Mouse (Mus musculus) stomach, embryonic 15.5 days (tissue): ENCODE measurements around the gene Larp1. TPM values are rescaled to one million over a fixed set of nuclear protein-coding genes. Genes with fewer than 3 reads are reported as not detected.

ENCODE experiments used
- ATAC-seq: fragments of 200-750 bp; cut with Nextera tagmentation; 2 replicates; pipeline ENCODE4 v1.8.0; 2017; ENCODE audit warnings: low read depth, moderate number of reproducible peaks, moderate TSS enrichment; ENCODE audit not compliant: insufficient read depth, low FRiP score
- H3K27ac ChIP-seq: fragments of 300-500 bp; sonication (generic); 2 replicates; pipeline ENCODE4 v1.5.1; 2015; ENCODE audit warnings: mild to moderate bottlenecking, inconsistent platforms
- H3K27me3 ChIP-seq: fragments of 300-500 bp; sonication (generic); replicated peaks from 2 replicates; pipeline ENCODE4 v1.6.1; 2015; ENCODE audit warnings: inconsistent platforms
- H3K36me3 ChIP-seq: fragments of 300-500 bp; sonication (generic); 2 replicates; pipeline ENCODE4 v1.6.1; 2015; ENCODE audit warnings: inconsistent platforms
- H3K4me1 ChIP-seq: fragments of 300-500 bp; sonication (generic); 2 replicates; pipeline ENCODE4 v1.6.1; 2015; ENCODE audit warnings: inconsistent platforms
- H3K4me2 ChIP-seq: fragments of 300-500 bp; sonication (generic); 2 replicates; pipeline ENCODE4 v1.6.1; 2015; ENCODE audit warnings: mild to moderate bottlenecking, inconsistent platforms
- H3K4me3 ChIP-seq: fragments of 300-500 bp; sonication (generic); replicated peaks from 2 replicates; pipeline ENCODE4 v1.5.1; 2015; ENCODE audit warnings: inconsistent platforms
- H3K9ac ChIP-seq: fragments of 300-500 bp; sonication (generic); 2 replicates; pipeline ENCODE4 v1.6.1; 2015; ENCODE audit warnings: inconsistent platforms
- H3K9me3 ChIP-seq: fragments of 300-500 bp; sonication (generic); 2 replicates; pipeline ENCODE4 v1.6.1; 2016; ENCODE audit warnings: inconsistent platforms
- WGBS: fragments of 180-500 bp; shearing (Covaris S2); methylation state at CpG from one replicate; pipeline ENCODE4 v1.1.7; 2015; 5-methylcytosine and 5-hydroxymethylcytosine counted together
- polyA plus RNA-seq: library from polyadenylated mRNA; unstranded; fragments of >200 nt; fragmentation: Nextera tagmentation; extraction: Ambion mirVana; gene quantifications from 2 replicates; pipeline ENCODE4 v1.2.1, GENCODE M21; 2015

The Larp1 gene
- polyA plus RNA-seq, 1 experiment from 2014 or later, result 25.6 TPM

DNA sequence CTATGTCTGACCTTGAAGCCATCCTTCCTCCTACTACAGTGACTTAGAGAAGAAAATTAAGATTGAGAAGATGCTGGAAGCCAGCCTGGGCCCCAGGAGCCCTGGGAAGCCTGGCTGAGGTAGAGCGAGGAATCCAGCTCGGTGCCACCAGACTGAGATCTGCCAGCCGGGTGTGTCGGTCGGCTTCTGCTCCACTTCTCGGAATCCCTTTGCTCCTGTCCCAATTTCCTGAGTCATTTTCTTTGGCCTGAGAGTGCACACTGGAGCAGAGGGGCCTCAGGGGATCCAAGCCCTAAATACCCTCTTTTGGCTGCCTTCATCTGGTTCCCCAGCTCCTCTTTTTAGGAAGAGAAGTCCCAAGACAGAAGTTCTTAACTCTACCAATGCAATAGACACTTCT is 29.2 kb upstream of the Larp1 start:
- Histone ChIP-seq H3K36me3 (no peaks in the 10 kb centered on the region), H3K4me1 (peaks cover 15% of the 10 kb centered on the region; the same call in 1 of the 2 replicates), H3K4me2 (no peak overlapping the region), H3K4me3 (no peak overlapping the region), H3K27ac (no peak overlapping the region), H3K27me3 (no peaks in the 10 kb centered on the region), H3K9ac (no peak overlapping the region), H3K9me3 (no peaks in the 10 kb centered on the region)
- 87% methylated on average over 6 of the region's 6 CpGs for WGBS
- no peak for ATAC-seq

DNA sequence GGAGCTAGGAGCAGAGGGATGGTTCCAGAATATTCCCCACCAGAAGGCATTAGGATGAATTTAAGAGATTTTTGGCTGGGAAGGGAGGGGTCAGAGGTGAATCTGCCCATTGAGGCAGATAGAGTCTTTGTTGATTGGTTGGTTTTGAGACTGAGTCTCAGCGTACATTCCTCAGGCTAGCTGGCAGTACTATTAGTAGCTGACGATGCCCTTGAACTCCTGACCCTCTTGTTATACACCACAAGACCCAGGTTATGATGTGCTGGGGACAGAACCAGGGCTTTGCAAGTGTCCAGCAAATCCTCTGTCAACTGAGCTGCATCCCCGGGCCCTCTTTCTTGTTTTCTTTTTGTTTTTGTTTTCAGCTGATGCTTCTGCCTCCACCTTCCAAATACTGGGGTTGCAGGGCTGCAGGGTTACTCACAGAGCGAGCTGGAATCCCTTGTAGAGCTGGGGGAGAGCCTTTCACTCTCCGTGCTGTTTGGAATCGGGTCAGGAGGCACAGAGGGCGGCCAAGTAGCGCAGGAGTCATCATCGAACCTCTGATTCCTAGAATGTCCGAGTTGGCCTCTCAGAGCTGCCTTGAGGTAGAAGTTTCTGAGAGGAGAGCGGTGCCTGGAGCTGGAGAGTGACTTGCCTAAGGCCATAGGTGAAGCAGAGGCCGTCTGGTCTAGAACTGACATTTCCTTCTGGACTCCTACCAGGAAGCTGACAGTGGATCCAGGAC is 27.6 kb upstream of the Larp1 start:
- Histone ChIP-seq H3K9me3 (no peaks in the 10 kb centered on the region), H3K9ac (no peak overlapping the region), H3K36me3 (no peaks in the 10 kb centered on the region), H3K27me3 (no peaks in the 10 kb centered on the region), H3K27ac (no peak overlapping the region), H3K4me2 (no peak overlapping the region), H3K4me1 (peaks cover 20% of the 10 kb centered on the region), H3K4me3 (no peak overlapping the region)
- 84% methylated on average over 12 of the region's 12 CpGs for WGBS
- ATAC-seq, result no peak

DNA sequence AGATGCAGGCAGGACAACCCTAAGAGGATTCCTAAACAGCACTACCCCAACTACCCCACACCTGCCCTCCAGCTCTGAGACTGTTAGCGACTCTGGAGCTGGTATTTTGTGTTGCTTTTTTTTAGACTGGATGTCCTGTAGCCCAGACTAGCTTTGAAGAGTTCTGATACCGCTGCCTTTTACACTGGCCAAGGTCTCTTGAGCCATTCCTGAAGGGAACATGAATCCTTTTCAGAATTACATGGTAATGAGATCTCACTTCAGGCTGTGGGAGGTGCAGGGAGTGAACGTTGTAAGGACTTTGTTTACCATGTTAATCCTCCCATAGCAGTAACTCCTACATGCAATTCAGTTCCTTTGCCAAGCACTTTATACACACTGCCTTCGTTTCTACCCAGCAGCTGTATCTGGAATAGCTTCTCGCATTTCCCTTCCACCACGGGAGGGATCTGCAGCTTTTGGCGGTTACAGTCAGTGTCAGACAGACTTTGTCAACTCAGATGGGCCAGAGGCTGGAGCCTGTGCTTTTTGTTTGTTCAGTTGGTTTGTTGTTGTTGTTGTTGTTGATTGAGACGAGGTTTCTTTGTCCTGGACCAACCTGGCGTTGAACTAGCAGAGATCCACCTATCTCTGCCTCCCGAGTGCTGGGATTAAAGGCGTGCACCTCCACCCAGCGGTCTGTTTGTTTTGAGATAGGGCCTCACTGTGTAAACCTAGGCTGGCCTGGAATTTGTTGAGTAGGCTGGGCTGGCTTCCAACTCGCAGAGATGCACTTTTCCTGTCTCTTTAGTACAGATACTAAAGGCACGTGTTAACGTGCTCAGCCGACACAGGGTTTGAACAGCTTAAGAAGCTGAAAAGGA is 25.2 kb upstream of the Larp1 start:
- Histone ChIP-seq H3K27ac (peak overlapping the region; percentile 71), H3K27me3 (no peaks in the 10 kb centered on the region), H3K9me3 (no peaks in the 10 kb centered on the region), H3K36me3 (no peaks in the 10 kb centered on the region), H3K4me3 (no peak overlapping the region), H3K4me2 (peak overlapping the region; percentile 6; the same call in 1 of the 2 replicates), H3K9ac (no peak overlapping the region), H3K4me1 (peaks cover 20% of the 10 kb centered on the region)
- 21% methylated on average over 16 of the region's 16 CpGs for WGBS
- peak; percentile 83 for ATAC-seq

DNA sequence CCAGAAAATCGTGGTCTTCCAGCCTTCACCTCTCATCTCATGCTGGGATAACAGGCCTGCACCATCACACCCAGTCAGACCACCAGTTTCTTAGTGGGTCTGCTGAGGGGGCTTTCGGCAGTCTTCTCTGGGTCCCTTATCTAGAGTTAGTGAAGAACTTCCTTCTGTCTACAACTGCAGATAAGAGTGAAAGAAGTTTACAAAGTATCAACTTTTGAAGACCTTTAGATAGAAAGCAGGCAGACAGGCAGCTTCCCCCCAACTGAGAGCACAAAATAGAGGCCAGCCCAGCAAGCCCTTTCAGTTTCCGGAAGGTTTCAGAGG is 24.6 kb upstream of the Larp1 start:
- ATAC-seq, result no peak
- no peak overlapping the region for H3K4me3 ChIP-seq

DNA sequence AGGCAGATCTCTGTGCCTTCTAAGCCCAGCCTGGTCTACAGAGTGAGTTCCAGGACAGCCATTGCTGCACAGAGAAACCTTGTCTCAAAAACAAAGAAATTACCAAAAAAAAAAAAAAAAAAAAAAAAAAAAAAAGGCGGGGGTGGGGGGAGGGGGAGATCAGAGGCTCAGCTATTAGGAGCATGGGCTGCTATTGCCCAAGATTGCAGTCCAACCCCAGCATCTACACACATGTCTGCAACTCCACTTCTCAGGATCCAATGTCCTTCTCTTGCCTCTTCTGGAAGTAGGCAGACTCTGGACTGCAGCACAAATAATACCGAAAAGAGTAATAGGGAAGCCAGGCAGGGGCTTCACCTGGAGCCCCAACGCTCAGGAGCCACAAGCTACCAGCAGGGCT is 23.4 kb upstream of the Larp1 start:
- Histone ChIP-seq H3K27me3 (no peaks in the 10 kb centered on the region), H3K4me3 (no peak overlapping the region), H3K4me2 (no peak overlapping the region), H3K27ac (0 out of 2 replicates have a peak overlapping the region, but pooled peaks have one; percentile 21), H3K9ac (no peak overlapping the region), H3K36me3 (no peaks in the 10 kb centered on the region), H3K4me1 (peaks cover 20% of the 10 kb centered on the region), H3K9me3 (no peaks in the 10 kb centered on the region)
- WGBS, result 94% methylated on average over 2 of the region's 3 CpGs
- no peak for ATAC-seq

More for the DNA sequence above, 24.6 kb upstream of the Larp1 start:
- WGBS, result 43% methylated on average over 3 of the region's 3 CpGs
- peak overlapping the region; percentile 71 for H3K27ac ChIP-seq
- no peak overlapping the region for H3K9ac ChIP-seq
- no peaks in the 10 kb centered on the region for H3K36me3 ChIP-seq
- H3K27me3 ChIP-seq, result no peaks in the 10 kb centered on the region
- no peaks in the 10 kb centered on the region for H3K9me3 ChIP-seq
- peaks cover 20% of the 10 kb centered on the region for H3K4me1 ChIP-seq
- H3K4me2 ChIP-seq, result peak overlapping the region; percentile 6; the same call in 1 of the 2 replicates

DNA sequence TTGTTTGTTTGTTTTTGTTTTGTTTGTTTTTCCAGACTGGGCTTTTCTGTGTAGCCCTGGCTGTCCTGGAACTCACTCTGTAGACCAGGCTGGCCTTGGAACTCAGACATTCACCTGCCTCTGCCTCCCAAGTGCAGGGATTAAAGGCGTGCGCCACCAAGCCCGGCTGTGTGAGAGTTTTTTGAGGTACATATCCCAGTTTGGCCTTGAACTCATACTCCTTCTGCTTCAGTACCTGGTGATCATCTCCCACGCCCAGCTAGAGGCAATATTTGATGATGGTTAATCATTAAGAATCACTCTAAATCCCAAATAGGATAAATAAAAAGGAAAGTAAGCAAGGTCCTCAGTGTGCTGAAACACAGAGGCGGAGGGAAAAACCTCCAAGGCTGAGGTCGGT is 22.8 kb upstream of the Larp1 start:
- Histone ChIP-seq H3K9me3 (no peaks in the 10 kb centered on the region), H3K4me2 (no peak overlapping the region), H3K9ac (no peak overlapping the region), H3K4me1 (peaks cover 20% of the 10 kb centered on the region), H3K27ac (peak overlapping the region; percentile 59; the same call in 1 of the 2 replicates), H3K27me3 (no peaks in the 10 kb centered on the region), H3K4me3 (no peak overlapping the region), H3K36me3 (no peaks in the 10 kb centered on the region)
- 61% methylated on average over 6 of the region's 6 CpGs for WGBS
- ATAC-seq, result no peak

DNA sequence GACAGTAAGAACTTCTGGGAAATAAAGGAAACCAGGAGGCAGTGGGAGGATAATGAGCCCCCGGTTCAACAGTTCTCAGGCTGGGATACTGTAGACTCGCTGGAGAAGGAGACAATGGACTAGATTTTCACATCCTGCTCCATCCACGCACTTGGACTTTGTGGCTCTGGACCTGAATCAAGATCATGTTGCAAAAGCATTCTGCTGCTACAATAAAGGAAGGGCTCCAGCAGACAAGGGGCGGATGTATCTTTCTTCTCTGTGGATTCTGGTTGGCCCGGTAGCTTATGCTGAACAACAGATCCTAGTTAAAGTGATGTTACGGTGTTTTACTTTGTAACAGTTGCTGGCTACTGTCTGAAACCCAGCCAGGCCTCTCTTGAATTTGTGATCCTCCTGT is 22.4 kb upstream of the Larp1 start:
- no peaks in the 10 kb centered on the region for H3K9me3 ChIP-seq
- no peaks in the 10 kb centered on the region for H3K36me3 ChIP-seq
- peak overlapping the region; percentile 59; the same call in 1 of the 2 replicates for H3K27ac ChIP-seq
- no peak overlapping the region for H3K9ac ChIP-seq
- 81% methylated on average over 6 of the region's 6 CpGs for WGBS
- no peak for ATAC-seq
- H3K4me1 ChIP-seq, result peaks cover 20% of the 10 kb centered on the region
- H3K27me3 ChIP-seq, result no peaks in the 10 kb centered on the region
- H3K4me3 ChIP-seq, result no peak overlapping the region
- H3K4me2 ChIP-seq, result no peak overlapping the region

DNA sequence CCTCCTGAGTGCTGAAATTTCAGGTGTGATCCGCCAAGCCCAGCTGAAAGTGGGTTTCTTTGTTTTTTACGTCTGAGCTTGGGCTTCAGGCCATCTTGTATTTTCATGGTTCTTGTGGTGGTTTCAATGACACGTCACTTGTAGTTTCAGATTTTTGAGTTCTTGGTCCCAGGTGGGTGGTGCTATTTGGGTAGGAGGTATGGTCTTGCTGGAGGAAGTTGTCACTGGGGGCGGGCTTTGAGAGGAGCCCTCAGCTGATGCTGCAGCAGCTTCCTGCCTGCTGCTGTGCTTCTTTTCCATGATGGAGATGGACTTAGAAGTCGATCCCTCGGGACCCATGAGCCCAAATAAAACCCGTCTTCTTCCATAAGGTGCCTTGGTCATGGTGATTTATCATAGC is 22.0 kb upstream of the Larp1 start:
- H3K4me3 ChIP-seq, result no peak overlapping the region
- H3K9ac ChIP-seq, result no peak overlapping the region
- 91% methylated on average over 7 of the region's 7 CpGs for WGBS
- no peaks in the 10 kb centered on the region for H3K9me3 ChIP-seq
- ATAC-seq, result no peak
- H3K27me3 ChIP-seq, result no peaks in the 10 kb centered on the region
- peak overlapping the region; percentile 59; the same call in 1 of the 2 replicates for H3K27ac ChIP-seq
- H3K4me2 ChIP-seq, result no peak overlapping the region
- H3K36me3 ChIP-seq, result no peaks in the 10 kb centered on the region
- H3K4me1 ChIP-seq, result peaks cover 20% of the 10 kb centered on the region

DNA sequence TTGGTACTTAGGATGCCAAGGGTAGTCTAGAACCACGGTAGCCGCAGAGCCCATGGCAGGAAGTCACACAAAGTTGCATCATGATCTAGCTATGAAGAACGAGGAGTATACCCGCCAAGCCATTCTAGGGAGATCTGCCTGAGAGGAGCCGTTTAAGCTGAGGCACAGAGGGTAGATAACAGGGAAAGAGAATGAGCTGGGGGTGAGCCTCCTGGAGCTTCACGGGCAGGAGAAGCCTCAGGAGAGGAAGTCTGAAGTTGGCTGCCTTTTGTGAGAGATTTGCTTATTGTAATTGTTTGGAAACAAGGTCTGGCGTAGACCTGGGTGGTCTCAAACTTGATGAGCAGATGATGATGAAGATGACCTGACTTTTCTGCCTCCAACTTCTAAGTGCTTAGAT is 10.7 kb upstream of the Larp1 start:
- Histone ChIP-seq H3K9ac (no peak overlapping the region), H3K27ac (no peak overlapping the region), H3K4me2 (no peak overlapping the region), H3K36me3 (no peaks in the 10 kb centered on the region), H3K4me1 (no peaks in the 10 kb centered on the region), H3K4me3 (no peak overlapping the region), H3K27me3 (no peaks in the 10 kb centered on the region), H3K9me3 (no peaks in the 10 kb centered on the region)
- ATAC-seq, result no peak
- WGBS, result 70% methylated on average over 7 of the region's 7 CpGs

DNA sequence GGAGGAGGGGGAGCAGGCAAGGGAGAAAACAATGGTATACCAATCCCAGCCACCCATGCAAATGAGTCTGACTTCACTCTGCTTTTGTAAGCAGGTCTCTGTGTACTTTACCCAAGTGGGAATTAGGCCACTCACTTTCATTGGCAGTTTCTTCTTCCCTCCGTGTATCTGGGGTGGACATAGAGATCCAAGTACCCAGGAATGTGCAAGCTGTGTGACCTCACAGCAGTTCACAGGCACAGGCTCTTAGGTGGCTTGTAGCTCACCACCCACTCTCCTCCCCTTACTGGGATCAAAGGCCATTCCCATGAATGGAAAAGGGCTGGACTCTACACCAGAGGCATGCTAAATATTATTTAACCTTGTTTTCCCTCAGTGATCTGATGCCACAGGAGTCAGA is 10.0 kb upstream of the Larp1 start:
- Histone ChIP-seq H3K9me3 (no peaks in the 10 kb centered on the region), H3K27ac (no peak overlapping the region), H3K4me1 (no peaks in the 10 kb centered on the region), H3K36me3 (no peaks in the 10 kb centered on the region), H3K9ac (no peak overlapping the region), H3K4me3 (no peak overlapping the region), H3K4me2 (no peak overlapping the region), H3K27me3 (no peaks in the 10 kb centered on the region)
- WGBS, result 20% methylated on average over 1 of the region's 1 CpGs
- ATAC-seq, result peak; percentile 68; the same call in 1 of the 2 replicates

DNA sequence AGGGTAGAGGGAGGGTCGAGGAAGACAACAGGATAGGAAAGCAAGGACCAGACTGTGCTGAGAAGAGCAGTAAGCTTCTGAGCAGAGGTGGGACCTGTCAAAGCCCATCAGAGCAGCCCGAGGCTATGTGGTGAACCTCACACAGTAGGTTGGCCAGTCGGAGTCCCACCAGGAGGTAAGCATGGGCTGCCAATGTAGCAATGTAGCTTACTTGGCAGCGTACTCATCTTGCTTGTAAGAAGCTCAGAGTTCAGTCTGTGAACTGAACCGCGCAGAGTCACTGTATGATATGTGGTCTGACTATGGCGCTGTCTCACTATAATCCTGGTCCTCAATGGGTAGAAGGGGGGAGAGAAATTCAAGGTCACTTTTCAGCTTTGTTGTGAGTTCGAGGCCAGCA is 5.7 kb upstream of the Larp1 start:
- no peak overlapping the region for H3K4me2 ChIP-seq
- H3K27ac ChIP-seq, result peak overlapping the region; percentile 31; the same call in 1 of the 2 replicates
- H3K27me3 ChIP-seq, result no peaks in the 10 kb centered on the region
- no peaks in the 10 kb centered on the region for H3K9me3 ChIP-seq
- no peak overlapping the region for H3K9ac ChIP-seq
- no peak overlapping the region for H3K4me3 ChIP-seq
- peaks cover 4% of the 10 kb centered on the region; the same call in 1 of the 2 replicates for H3K4me1 ChIP-seq
- WGBS, result 85% methylated on average over 8 of the region's 8 CpGs
- H3K36me3 ChIP-seq, result no peaks in the 10 kb centered on the region
- no peak for ATAC-seq

DNA sequence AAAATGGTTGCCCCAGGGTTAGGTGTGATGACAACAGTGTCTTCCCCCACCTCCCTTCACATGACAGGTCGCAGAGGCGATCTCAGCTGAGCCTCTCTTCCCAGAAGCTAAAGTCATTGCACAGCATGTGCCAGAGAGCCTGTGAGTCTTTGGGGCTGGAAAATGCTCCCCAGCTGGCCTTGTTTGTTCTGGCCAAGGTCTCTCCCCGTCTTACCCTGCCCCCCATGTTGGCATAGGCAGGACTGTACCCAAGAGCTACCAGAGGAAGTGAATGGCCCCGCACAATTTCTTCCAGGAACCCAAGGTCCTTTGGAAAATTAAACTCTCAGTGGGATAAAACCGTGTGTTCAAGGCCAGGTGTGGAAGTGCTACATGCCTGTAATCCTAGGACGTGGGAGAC is 5.1 kb upstream of the Larp1 start:
- no peak overlapping the region for H3K4me3 ChIP-seq
- no peak for ATAC-seq
- H3K9ac ChIP-seq, result no peak overlapping the region
- H3K4me2 ChIP-seq, result no peak overlapping the region
- no peaks in the 10 kb centered on the region for H3K9me3 ChIP-seq
- H3K4me1 ChIP-seq, result peaks cover 7% of the 10 kb centered on the region; the same call in 1 of the 2 replicates
- H3K27me3 ChIP-seq, result no peaks in the 10 kb centered on the region
- WGBS, result 68% methylated on average over 6 of the region's 6 CpGs
- no peaks in the 10 kb centered on the region for H3K36me3 ChIP-seq
- peak overlapping the region; percentile 31; the same call in 1 of the 2 replicates for H3K27ac ChIP-seq
